Mouse (Mus musculus): ENCODE measurements at regions not wholly inside any gene's neighbourhood (a gene's known extent, or its start where the extent isn't known, plus 50 kb on each side); places are given as distances from the start of the nearest gene placed in this dataset.

GRCm38 (mm10) chr13:94650951-94651350, 137.8 kb upstream of the Tbca start:
- H3K36me3 ChIP-seq (replicated peaks; ENCODE audit: control insufficient read depth, insufficient read depth), result no peaks in the 10 kb centered on the region
- ATAC-seq (ENCODE audit: low FRiP score) (no peak), DNase-seq (ENCODE audit: low spot score) (no peak)
- H3K4me3 ChIP-seq (replicated peaks; ENCODE audit: low read length), result no peak overlapping the region
- no peak overlapping the region for H3K27ac ChIP-seq
- no peaks in the 10 kb centered on the region for H3K9me3 ChIP-seq (ENCODE audit: control insufficient read depth, low read length)
- 63% methylated on average over 7 of the region's 7 CpGs for WGBS
- no peak overlapping the region for H3K4me2 ChIP-seq (replicated peaks)
- no peak overlapping the region for H3K9ac ChIP-seq
- H3K4me1 ChIP-seq (replicated peaks; ENCODE audit: control insufficient read depth, insufficient read depth, low read length), result no peaks in the 10 kb centered on the region
- H3K27me3 ChIP-seq (ENCODE audit: control insufficient read depth, insufficient read depth, low read length), result peaks cover 4% of the 10 kb centered on the region; the same call in 1 of the 2 replicates

- no peaks in the 10 kb centered on the region for H3K36me3 ChIP-seq (replicated peaks; ENCODE audit: control insufficient read depth, insufficient read depth)
- no peaks in the 10 kb centered on the region for H3K9me3 ChIP-seq (ENCODE audit: control insufficient read depth, low read length)
- H3K9ac ChIP-seq, result no peak overlapping the region
- H3K27me3 ChIP-seq (ENCODE audit: control insufficient read depth, insufficient read depth, low read length), result peaks cover 24% of the 10 kb centered on the region
- no peak overlapping the region for H3K27ac ChIP-seq
- H3K4me3 ChIP-seq (replicated peaks; ENCODE audit: low read length), result no peak overlapping the region
- DNase-seq (ENCODE audit: low spot score) (no peak), ATAC-seq (ENCODE audit: low FRiP score) (no peak)
- H3K4me2 ChIP-seq (replicated peaks), result no peak overlapping the region
- 81% methylated on average over 9 of the region's 9 CpGs for WGBS
- no peaks in the 10 kb centered on the region for H3K4me1 ChIP-seq (replicated peaks; ENCODE audit: control insufficient read depth, insufficient read depth, low read length)
These were observed 121.1 kb upstream of the Tbca start for GRCm38 (mm10) chr13:94667604-94668003.

- WGBS, result 66% methylated on average over 5 of the region's 5 CpGs
- Histone ChIP-seq H3K27me3 (ENCODE audit: control insufficient read depth, insufficient read depth, low read length) (peaks cover 30% of the 10 kb centered on the region), H3K4me1 (replicated peaks; ENCODE audit: control insufficient read depth, insufficient read depth, low read length) (no peaks in the 10 kb centered on the region), H3K9ac (no peak overlapping the region), H3K4me3 (replicated peaks; ENCODE audit: low read length) (no peak overlapping the region), H3K9me3 (ENCODE audit: control insufficient read depth, low read length) (no peaks in the 10 kb centered on the region), H3K4me2 (replicated peaks) (no peak overlapping the region), H3K36me3 (replicated peaks; ENCODE audit: control insufficient read depth, insufficient read depth) (no peaks in the 10 kb centered on the region), H3K27ac (no peak overlapping the region)
- ATAC-seq (ENCODE audit: low FRiP score) (no peak), DNase-seq (ENCODE audit: low spot score) (no peak)
These were observed 120.4 kb upstream of the Tbca start for GRCm38 (mm10) chr13:94668276-94668675.

- no peak overlapping the region for H3K9ac ChIP-seq
- DNase-seq (ENCODE audit: low spot score) (no peak), ATAC-seq (ENCODE audit: low FRiP score) (no peak)
- no peaks in the 10 kb centered on the region for H3K36me3 ChIP-seq (replicated peaks; ENCODE audit: control insufficient read depth, insufficient read depth)
- H3K27me3 ChIP-seq (ENCODE audit: control insufficient read depth, insufficient read depth, low read length), result peaks cover 30% of the 10 kb centered on the region
- H3K4me3 ChIP-seq (replicated peaks; ENCODE audit: low read length), result no peak overlapping the region
- H3K4me2 ChIP-seq (replicated peaks), result no peak overlapping the region
- no peaks in the 10 kb centered on the region for H3K4me1 ChIP-seq (replicated peaks; ENCODE audit: control insufficient read depth, insufficient read depth, low read length)
- no peak overlapping the region for H3K27ac ChIP-seq
- WGBS, result 69% methylated on average over 9 of the region's 9 CpGs
- H3K9me3 ChIP-seq (ENCODE audit: control insufficient read depth, low read length), result no peaks in the 10 kb centered on the region
These were observed 119.5 kb upstream of the Tbca start for GRCm38 (mm10) chr13:94669106-94669683.

GRCm38 (mm10) chr13:94670266-94670665, 118.4 kb upstream of the Tbca start:
- H3K4me1 ChIP-seq (replicated peaks; ENCODE audit: control insufficient read depth, insufficient read depth, low read length), result no peaks in the 10 kb centered on the region
- WGBS, result 86% methylated on average over 11 of the region's 11 CpGs
- H3K4me2 ChIP-seq (replicated peaks), result no peak overlapping the region
- no peak for ATAC-seq (ENCODE audit: low FRiP score)
- H3K27me3 ChIP-seq (ENCODE audit: control insufficient read depth, insufficient read depth, low read length), result peaks cover 28% of the 10 kb centered on the region
- no peak overlapping the region for H3K4me3 ChIP-seq (replicated peaks; ENCODE audit: low read length)
- H3K36me3 ChIP-seq (replicated peaks; ENCODE audit: control insufficient read depth, insufficient read depth), result no peaks in the 10 kb centered on the region
- no peaks in the 10 kb centered on the region for H3K9me3 ChIP-seq (ENCODE audit: control insufficient read depth, low read length)
- H3K9ac ChIP-seq, result no peak overlapping the region
- H3K27ac ChIP-seq, result no peak overlapping the region
- DNase-seq (ENCODE audit: low spot score), result no peak

- ATAC-seq (ENCODE audit: low FRiP score) (no peak), DNase-seq (ENCODE audit: low spot score) (no peak)
- Histone ChIP-seq H3K9me3 (ENCODE audit: control insufficient read depth, low read length) (no peaks in the 10 kb centered on the region), H3K4me1 (replicated peaks; ENCODE audit: control insufficient read depth, insufficient read depth, low read length) (no peaks in the 10 kb centered on the region), H3K27ac (no peak overlapping the region), H3K36me3 (replicated peaks; ENCODE audit: control insufficient read depth, insufficient read depth) (no peaks in the 10 kb centered on the region), H3K4me2 (replicated peaks) (no peak overlapping the region), H3K9ac (no peak overlapping the region), H3K27me3 (ENCODE audit: control insufficient read depth, insufficient read depth, low read length) (peaks cover 24% of the 10 kb centered on the region), H3K4me3 (replicated peaks; ENCODE audit: low read length) (no peak overlapping the region)
- WGBS, result 92% methylated on average over 8 of the region's 8 CpGs
These were observed 117.7 kb upstream of the Tbca start for GRCm38 (mm10) chr13:94670961-94671360.

GRCm38 (mm10) chr13:94680492-94681168, 108.1 kb upstream of the Tbca start:
- H3K27me3 ChIP-seq (ENCODE audit: control insufficient read depth, insufficient read depth, low read length), result peaks cover 36% of the 10 kb centered on the region
- 0 out of 2 replicates have a peak overlapping the region, but pooled peaks have one; percentile 33 for H3K27ac ChIP-seq

GRCm38 (mm10) chr13:94681606-94682005, 107.1 kb upstream of the Tbca start:
- Histone ChIP-seq H3K27me3 (ENCODE audit: control insufficient read depth, insufficient read depth, low read length) (peaks cover 36% of the 10 kb centered on the region), H3K4me2 (replicated peaks) (no peak overlapping the region), H3K36me3 (replicated peaks; ENCODE audit: control insufficient read depth, insufficient read depth) (no peaks in the 10 kb centered on the region), H3K9ac (no peak overlapping the region), H3K4me3 (replicated peaks; ENCODE audit: low read length) (no peak overlapping the region), H3K4me1 (replicated peaks; ENCODE audit: control insufficient read depth, insufficient read depth, low read length) (peaks cover 9% of the 10 kb centered on the region; the same call in 1 of the 2 replicates), H3K27ac (no peak overlapping the region), H3K9me3 (ENCODE audit: control insufficient read depth, low read length) (no peaks in the 10 kb centered on the region)
- WGBS, result 84% methylated on average over 13 of the region's 13 CpGs
- ATAC-seq (ENCODE audit: low FRiP score), result no peak
- DNase-seq (ENCODE audit: low spot score), result no peak

More at GRCm38 (mm10) chr13:94680492-94681168, 108.1 kb upstream of the Tbca start:
- H3K36me3 ChIP-seq (replicated peaks; ENCODE audit: control insufficient read depth, insufficient read depth), result no peaks in the 10 kb centered on the region
- ATAC-seq (ENCODE audit: low FRiP score), result 0 out of 2 replicates have a peak, but pooled peaks have one; percentile 31
- H3K9ac ChIP-seq, result no peak overlapping the region
- peaks cover 9% of the 10 kb centered on the region; the same call in 1 of the 2 replicates for H3K4me1 ChIP-seq (replicated peaks; ENCODE audit: control insufficient read depth, insufficient read depth, low read length)
- DNase-seq (ENCODE audit: low spot score), result peak; percentile 38
- H3K9me3 ChIP-seq (ENCODE audit: control insufficient read depth, low read length), result no peaks in the 10 kb centered on the region
- WGBS, result 18% methylated on average over 17 of the region's 17 CpGs
- H3K4me2 ChIP-seq (replicated peaks), result no peak overlapping the region
- H3K4me3 ChIP-seq (replicated peaks; ENCODE audit: low read length), result no peak overlapping the region

GRCm38 (mm10) chr13:94685191-94685590, 103.5 kb upstream of the Tbca start:
- Histone ChIP-seq H3K27me3 (ENCODE audit: control insufficient read depth, insufficient read depth, low read length) (peaks cover 41% of the 10 kb centered on the region), H3K4me2 (replicated peaks) (no peak overlapping the region), H3K36me3 (replicated peaks; ENCODE audit: control insufficient read depth, insufficient read depth) (no peaks in the 10 kb centered on the region), H3K9me3 (ENCODE audit: control insufficient read depth, low read length) (no peaks in the 10 kb centered on the region), H3K9ac (no peak overlapping the region), H3K4me1 (replicated peaks; ENCODE audit: control insufficient read depth, insufficient read depth, low read length) (peaks cover 9% of the 10 kb centered on the region; the same call in 1 of the 2 replicates), H3K4me3 (replicated peaks; ENCODE audit: low read length) (no peak overlapping the region), H3K27ac (no peak overlapping the region)
- WGBS, result 21% methylated on average over 7 of the region's 7 CpGs
- 0 out of 2 replicates have a peak, but pooled peaks have one; percentile 27 for ATAC-seq (ENCODE audit: low FRiP score)
- no peak for DNase-seq (ENCODE audit: low spot score)

All from hindbrain, embryonic 14.5 days (tissue).